Mouse (Mus musculus) liver (tissue): ENCODE data around the gene Nlrp9c.
"Not testable (repeated sequence)": the region's sequence is repeated elsewhere in the genome, so short reads cannot be mapped to it uniquely, and the experiment has no call there.

Source experiments
- DNase-seq: peaks from one replicate; pipeline ENCODE4 v3.0.0-alpha.2; 2020; ENCODE audit warnings: mixed read lengths

Gene Nlrp9c

DNA sequence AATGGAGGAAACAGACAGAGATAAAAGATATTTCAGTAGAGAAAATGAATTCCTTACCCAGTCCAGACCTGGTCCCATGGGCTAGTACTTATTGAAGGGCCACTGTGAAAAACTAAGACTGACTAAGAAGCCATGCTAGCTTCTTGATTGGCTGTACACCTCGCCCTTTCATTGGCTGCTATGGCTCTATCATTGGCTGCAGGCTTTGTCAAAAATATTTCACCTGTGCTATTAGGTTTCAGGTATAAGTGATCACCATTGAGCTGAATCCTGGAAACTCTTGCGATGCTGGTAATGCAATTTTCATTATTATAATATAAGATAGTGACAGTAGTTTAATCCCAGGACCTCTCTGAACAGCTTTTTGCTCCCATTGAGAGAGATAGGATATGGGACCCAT lies at the start of gene Nlrp9c:
TSS of gene Nlrp9c (minus strand) at position 101 of the 400 bp plus-strand sequence.
- DNase-seq = not testable (repeated sequence)

DNA sequence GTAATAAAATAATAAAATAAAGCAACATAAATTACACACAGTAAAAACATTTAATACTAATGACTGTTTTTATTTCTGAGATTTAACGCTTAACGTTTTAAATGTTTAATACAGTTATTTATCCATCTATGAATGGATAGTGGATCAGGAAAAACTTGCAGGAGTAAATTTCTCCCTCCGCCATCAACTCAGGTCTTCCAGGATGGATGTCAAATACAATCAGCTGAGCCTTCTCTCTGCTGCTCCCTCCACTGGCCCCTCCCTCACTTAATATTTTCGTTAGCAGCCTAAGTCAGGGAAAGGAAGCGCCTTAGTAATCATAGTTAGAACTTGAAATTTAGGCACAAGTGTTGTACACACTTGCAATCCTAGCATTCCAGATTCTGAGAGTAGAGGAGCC lies 31.3 kb upstream of the Nlrp9c start, which contains the start of gene Nlrp4a:
TSS of gene Nlrp4a (plus strand) at position 301 of the 400 bp plus-strand sequence.
- no peak for DNase-seq

DNA sequence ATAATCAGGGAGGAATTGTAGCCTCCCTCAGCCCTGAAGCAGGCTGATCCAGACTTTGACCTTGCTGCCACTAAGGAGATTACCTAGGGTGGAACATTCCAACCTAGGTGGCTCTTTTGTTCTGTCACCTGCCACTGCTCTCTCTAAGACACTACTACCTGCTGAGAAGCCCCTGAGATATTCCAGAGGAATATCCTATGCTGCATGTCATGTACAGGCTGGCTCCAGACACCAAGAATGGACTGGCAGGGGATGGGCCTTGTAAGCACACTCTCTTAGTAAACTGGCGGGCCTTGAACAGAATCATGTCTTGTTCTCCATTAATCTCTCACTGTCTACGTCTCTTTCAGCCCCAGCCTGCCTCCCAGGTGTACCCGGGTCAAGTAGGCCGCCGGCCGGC lies 11.7 kb downstream of the Nlrp9c start:
- DNase-seq = not testable (repeated sequence)

DNA sequence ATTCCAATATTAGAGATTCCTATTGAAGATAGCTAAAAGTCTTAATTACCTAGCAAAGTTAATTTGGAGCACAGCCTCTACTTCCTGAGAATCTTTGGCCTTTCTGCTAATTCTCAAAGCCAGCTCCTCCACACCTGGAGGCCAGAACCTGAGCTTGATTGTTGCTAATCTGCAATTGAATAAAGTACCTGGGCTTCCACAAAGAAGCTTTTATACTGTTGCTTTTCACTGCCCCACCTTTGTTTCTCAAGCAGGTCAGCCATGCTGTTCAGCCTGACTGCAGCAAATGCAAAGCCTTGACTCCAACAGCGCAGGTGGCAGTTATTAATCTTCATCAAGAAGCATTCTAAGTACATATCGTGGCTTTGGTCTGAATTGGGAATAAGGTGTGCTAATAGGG lies 12.4 kb downstream of the Nlrp9c start:
- not testable (repeated sequence) for DNase-seq

DNA sequence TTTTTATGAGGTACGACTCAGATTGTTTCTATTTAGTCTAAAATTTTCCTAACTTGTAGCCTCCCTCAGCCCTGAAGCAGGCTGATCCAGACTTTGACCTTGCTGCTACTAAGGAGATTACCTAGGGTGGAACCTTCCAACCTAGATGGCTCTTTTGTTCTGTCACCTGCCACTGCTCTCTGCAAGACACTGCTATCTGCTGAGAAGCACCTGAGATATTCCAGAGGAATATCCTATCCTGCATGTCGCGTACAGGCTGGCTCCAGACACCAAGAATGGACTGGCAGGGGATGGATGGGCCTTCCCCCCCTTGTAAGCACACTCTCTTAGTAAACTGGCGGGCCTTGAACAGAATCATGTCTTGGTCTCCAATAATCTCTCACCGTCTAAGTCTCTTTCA lies 16.8 kb downstream of the Nlrp9c start:
- DNase-seq = not testable (repeated sequence)

DNA sequence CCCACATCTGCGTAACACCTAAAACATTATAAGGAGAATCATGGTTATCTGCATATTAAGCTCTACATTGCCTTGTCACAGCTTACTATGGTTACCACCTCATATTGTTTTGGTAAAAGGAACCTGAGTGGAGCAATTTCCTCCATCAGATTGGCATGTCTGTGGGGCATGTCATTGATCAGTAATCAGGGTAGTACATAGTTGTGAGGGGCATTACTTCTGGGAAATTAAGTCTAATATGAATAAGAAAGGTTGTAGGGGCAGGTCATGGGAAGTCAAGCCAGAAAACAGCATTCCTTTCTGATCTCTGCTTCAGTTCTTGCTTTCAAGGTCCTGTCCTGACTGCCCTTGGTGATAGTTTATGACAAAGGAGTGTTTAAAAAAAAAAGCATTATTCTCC lies 22.7 kb downstream of the Nlrp9c start:
- no peak for DNase-seq

DNA sequence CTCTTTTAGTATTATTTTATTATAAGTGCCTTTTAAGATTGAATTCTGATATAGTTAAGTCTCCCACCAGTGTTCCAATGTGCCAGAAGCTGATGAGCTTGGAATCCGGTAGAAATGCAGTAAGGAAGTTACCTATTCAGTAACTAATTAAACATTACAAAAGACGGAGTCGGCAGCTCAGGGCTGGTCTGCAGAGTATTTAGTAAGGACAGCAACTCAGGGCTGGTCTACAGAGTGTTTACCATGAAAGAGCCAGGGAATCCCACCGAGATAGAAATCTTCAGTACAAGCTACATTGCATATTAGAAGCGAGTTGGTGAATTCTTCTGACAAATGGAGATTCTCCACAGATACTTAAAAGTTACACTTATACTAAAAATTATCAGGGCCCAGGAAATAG lies 30.3 kb downstream of the Nlrp9c start:
- not testable (repeated sequence) for DNase-seq

DNA sequence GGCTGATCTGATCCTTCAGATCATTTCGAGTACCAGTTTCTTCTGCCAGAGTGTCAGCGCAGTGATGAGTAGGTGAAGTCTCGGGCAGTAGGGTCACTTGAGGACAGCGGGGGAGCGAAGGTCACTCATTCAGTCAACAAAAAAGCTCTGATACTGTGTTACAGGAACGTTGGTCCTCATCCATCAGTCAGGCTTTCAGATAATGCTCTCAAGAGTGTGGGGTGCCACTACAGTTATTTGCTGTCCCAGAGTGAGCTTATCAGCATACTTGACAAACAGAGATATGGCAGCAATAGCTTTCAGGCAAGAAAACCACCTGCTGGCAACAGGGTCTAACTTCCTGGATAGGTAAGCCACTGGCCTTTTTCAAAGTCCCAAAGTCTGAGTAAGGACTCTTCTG lies 46.8 kb downstream of the Nlrp9c start:
- not testable (repeated sequence) for DNase-seq

DNA sequence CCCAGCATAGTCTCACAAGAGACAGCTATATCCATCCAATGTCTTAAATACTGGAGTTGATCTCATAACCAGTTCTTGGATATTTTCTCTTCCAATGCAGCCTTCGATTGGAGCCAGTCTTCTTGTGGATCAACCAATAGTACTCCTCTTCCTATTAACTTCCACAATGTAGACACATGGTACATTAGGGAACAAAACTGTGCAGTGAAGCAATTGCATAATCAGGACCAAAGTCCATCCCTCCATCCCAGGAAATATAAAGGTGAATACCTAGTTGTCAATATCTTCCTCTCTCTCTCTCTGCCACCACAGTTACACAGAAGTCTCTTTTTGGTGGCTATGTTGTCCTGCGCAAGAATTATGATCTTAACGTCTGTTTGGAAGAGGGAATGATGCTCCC lies 51.2 kb downstream of the Nlrp9c start:
- not testable (repeated sequence) for DNase-seq

DNA sequence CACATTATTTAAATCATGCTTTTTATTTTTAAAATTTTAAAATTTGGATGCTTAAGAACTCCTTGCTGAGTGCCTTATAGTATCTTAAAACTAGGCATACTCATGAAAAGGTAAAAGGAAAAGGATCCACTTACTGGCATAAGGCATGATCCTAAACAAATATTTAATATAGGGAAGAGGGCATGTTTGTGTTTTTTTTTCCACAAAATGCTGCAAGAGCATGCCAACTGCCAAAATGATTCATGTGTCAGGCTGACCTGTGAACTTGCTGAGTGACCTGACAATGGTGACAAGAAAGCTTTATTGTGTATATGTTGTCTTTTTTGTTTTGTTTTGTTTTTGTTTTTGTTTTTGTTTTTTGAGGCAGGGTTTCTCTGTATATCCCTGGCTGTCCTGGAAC lies 53.3 kb downstream of the Nlrp9c start:
- DNase-seq = not testable (repeated sequence)

DNA sequence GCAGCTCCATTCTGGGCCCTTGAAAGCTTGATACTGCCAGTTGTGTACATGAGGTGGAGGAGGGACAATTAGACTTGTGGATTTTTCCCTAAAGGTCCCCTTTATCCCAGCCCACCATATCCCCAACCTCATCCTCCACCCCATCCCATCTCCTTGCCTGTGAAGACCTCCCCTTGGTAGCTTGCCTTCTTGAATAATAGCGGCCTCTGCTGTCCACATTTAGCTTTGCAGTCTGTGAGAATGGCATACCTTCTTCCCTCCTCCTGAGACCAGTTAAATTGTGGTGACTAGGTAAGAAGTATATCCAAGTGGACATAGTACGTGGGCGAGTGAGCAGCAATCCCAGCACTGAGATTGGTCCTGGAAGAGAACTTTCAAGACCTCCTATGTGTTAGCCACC lies 83.1 kb downstream of the Nlrp9c start:
- DNase-seq = not testable (repeated sequence)

DNA sequence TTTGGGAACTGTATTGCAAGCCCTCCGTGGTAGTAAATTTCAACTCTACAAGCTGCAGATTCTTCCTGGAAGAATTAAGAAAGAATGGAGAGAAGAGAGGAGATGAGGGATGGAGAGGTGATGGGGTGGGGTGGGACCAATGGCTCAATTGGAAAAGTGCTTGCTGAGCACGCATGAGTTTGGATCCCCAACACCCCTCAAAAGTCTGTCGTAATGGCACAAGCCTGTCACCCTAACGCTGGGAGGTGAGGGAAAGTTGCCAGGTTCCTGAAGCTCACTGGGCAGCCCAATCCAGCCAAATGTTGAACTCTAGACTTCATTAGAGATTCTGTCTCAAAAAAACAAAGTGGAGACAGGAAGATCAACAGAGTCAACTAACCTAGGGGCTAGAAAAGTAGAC lies 87.7 kb downstream of the Nlrp9c start:
- not testable (repeated sequence) for DNase-seq

DNA sequence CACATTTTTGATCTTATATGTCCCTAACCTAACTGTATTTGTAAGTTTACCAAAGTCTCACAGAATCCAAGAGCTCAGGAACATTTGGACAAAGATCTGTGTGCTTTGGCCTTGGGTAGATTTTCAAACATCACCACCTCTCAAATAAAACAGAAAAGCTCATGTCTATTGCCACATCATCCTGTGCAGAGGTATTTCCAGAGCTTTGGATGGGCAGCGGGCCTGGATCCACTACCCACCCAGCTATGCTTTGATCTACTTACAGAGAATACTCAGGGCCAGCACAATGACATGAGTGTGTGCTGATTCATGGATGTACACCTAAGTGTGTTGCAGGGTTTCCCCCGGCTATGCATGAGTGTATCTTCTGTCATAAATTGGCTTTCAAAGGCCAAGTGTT lies 88.3 kb downstream of the Nlrp9c start:
- not testable (repeated sequence) for DNase-seq

DNA sequence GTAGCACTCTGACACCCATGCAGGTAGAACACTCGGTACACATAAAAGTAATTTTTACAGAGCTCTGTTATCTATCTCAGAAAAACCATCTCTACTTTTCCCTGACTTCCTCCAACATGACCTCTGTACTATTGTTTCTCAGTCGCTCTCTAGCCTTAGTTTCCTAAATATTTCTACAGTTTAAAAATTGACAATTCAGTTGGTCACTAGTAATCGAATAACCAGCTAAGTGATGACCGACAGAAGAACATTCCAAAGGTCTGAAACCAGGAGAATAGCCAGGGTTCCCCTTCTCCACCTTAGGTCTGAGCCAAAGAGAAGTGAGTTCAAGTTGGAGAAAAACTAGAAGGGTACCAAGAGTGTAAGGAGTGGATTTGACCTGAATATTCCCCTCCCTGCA lies 91.7 kb downstream of the Nlrp9c start:
- not testable (repeated sequence) for DNase-seq

DNA sequence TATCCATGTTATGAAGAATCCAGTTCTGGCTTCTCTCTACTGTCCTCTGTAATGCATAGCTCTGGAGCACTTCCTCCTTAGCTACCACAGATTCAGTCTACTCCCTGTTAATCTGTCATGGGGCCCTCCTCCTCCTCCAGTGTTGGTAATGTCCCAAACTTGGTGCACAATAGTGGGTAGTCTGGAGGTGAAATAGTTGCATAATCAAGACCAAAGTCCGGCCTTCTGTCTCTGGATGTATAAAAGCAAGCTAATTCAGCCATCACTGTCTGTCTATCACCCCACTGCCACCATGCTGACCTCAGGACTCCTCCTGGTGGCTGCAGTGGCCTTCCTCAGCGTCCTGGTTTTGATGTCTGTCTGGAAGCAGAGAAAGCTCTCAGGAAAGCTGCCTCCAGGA lies 96.6 kb downstream of the Nlrp9c start, which contains the start of gene Cyp2a4:
TSS of gene Cyp2a4 (plus strand) at position 244 of the 400 bp plus-strand sequence.
- not testable (repeated sequence) for DNase-seq

DNA sequence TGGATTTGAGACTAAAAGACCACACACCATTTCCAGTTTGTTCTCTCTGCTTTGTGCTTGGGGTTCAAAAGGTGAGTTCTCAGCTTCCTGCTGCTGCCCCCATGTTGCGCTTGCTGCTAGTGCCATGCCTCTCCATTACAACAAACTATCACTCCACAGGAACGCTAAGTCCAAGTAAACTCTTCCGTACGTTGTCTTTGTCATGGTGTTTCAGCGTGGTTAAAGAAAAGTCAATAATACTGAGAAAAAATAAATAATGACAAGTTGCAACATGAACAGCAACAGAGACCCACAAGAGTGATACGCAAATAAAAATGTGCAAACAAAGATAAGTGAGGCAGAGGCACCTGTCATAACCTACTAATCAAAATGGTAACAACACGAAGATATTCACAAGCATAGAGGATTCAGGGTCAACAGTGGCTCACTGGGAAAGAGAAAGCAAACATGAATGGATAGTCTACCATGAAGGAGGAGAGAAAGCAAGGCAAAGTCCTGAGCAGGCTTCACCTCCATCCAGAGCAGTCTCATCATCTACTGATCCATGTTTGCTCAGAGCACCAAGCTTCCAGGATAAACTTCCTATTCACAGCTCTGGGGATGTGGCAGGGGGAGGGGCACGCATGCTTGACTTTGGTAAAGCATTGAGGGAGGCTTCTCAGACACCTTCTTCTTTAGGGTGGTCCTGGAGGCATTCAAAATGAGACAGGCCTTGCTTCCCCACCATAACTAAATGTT lies 99.9 kb downstream of the Nlrp9c start:
- not testable (repeated sequence) for DNase-seq
